Mouse (Mus musculus): ENCODE data around the gene Erbb4. TPM values are rescaled to one million over a fixed set of nuclear protein-coding genes. Genes with fewer than 3 reads are reported as not detected.

The Erbb4 gene
- total RNA-seq, 2 experiments from 2014 or later = 13.7 to 13.9 TPM

DNA sequence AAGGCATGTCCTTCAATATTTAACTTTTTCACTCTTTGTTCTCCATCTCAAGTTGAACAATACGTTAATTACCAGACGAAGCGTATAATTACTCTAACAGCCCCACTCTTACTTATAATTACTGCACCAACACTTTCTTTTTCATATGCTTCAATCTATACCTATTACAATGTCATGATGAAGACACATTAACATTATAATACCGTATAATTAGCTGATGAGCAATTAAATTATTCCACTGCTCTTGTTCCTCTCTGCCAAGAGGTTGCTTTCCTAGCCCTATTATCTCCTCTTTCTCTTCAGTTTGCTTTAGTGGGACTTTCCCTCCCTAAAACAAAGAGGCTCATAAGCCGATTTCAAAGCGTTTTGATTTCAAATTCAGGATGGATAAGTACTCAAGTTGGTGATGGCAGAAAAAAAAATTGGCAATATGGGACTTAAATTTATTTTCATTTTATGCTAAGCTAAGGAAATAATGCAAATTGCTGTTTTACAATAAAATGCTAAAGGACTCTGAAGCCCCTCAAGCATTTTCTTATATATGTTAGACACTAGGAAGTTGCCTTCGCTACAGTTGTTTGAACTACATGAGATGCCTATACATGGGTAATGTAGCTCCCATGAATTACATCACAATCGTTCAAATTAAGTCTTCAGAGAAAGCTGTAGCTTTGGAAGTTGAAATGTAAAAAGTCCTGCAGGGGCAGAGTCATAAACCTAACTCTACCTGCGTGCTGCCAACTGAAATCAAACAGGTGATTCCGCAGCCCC, 440.8 kb downstream of the Erbb4 start:
- DNase-seq = no peak
- intact Hi-C loops (cut with DNase I) = no loop called here

DNA sequence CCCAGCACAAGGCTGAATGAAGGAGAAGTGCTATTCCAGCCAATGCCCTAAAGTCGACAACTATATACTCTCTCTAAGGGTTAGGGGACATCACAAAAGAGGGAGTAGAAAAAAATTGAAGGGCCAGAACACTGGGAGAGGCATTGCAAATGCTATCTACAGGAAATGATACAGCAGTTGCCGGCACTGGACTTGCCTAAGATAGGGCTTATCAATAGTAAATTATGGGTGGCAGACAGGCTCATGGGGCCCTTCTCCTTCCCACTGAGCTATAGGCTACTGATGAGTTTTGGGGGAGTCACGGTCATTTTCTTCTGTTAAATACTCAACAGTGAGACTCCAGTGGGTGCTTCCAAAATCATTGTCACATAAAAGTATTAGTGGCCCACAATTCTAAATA, 517.4 kb downstream of the Erbb4 start:
- DNase-seq = no peak
- intact Hi-C loops (cut with DNase I) = no loop called here

DNA sequence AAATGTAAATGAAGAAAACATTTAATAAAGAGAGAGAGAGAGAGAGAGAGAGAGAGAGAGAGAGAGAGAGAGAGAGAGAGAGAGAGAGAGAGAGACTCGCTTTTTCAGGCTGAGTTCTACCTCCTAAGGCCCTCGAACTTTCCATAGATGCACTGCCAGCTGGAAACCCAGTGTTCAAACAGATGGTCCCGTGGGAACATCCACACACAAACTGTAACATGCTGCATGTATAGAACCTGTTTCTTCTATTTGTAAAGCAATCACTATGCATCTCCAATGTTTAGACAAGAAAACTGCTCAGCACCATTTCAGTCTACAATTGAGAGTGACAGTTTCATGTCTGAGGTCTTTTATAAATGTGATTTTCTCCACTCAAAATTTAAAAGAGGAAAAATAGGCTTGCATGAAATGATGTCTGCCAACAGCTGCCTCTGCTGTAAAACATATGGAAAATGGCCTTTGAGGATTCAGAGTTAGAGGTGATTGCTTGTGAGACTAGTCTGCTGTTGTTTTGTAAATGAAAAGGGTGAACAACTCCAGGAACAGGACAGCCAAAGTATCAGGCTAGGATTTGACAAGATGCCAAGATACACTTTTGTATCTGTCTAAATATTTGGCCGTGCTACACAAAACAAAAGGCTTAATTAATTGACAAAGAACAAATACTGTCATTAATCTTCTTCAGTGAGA, 533.9 kb downstream of the Erbb4 start:
- no peak for DNase-seq
- intact Hi-C loops (cut with DNase I) = no loop called here

DNA sequence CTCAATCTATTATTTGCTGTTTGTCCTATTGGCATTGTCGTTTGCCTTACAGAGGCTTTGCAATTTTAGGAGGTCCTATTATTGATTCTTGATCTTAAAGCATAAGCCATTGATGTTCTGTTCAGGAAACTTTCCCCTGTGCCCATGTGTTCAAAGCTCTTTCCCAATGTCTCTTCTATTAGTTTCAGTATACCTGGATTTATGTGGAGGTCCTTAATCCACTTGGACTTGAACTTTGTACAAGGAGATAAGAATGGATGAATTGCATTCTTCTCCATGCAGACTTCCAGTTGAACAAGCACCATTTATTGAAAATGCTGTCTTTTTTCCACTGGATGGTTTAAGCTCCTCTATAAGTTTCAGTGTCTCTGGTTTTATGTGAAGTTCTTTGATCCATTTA, 536.9 kb downstream of the Erbb4 start:
- no peak for DNase-seq
- intact Hi-C loops (cut with DNase I) = no loop called here

DNA sequence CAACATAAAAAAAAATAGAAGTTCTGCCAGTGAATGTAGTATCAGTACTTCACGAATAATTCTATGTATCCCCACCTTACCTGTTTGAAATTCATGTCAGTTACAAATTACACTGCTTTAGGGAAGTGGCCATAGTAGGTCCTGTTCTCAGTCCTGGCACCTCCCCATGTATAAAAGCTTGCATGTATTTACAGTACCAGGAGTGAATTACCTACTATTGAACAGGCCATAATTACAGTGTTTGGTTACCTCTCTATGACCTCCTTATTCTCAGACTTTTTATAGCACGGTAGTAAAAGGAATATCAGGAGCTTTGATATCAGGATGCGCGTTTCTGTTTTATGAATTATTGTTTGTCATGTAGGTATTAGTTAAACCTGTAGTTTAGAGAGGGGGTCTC, 564.9 kb downstream of the Erbb4 start:
- no peak for DNase-seq
- intact Hi-C loops (cut with DNase I) = no loop called here

DNA sequence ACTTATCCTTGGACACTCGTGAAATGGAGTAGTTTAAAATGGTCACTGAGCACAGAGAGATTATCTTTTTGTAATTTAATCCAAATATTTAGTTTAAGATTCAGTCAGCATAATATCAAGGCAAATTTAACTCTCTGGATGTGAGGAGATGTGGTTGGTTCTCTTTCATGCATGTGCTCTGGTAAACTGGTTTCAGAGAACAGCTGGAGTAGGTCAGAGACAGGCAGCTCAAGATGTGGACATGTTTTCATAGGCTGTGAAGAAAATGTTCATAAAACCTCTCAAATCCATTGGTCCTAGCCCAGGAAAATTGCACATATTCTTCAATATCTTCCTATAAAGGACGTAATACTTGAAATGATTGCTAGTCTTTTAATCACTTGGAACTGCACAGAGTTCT, 590.0 kb downstream of the Erbb4 start:
- intact Hi-C loops (cut with DNase I) = no loop called here

GRCm38 (mm10) chr1:68503873-68504272, 604.0 kb downstream of the Erbb4 start:
- no peak for DNase-seq
- intact Hi-C loops (cut with DNase I) = loop anchor here (5.0 kb wide), 1 partner anchor 603 kb away; the partner anchor contains the start of gene Erbb4

More for the DNA sequence above, 590.0 kb downstream of the Erbb4 start:
- DNase-seq = no peak

GRCm38 (mm10) chr1:68501561-68501960, 606.3 kb downstream of the Erbb4 start:
- intact Hi-C loops (cut with DNase I) = loop anchor here (5.0 kb wide), 1 partner anchor 606 kb away; the partner anchor contains the start of gene Erbb4
- DNase-seq = no peak

GRCm38 (mm10) chr1:68466390-68466960, 641.4 kb downstream of the Erbb4 start:
- intact Hi-C loops (cut with DNase I) = no loop called here
- no peak for DNase-seq

DNA sequence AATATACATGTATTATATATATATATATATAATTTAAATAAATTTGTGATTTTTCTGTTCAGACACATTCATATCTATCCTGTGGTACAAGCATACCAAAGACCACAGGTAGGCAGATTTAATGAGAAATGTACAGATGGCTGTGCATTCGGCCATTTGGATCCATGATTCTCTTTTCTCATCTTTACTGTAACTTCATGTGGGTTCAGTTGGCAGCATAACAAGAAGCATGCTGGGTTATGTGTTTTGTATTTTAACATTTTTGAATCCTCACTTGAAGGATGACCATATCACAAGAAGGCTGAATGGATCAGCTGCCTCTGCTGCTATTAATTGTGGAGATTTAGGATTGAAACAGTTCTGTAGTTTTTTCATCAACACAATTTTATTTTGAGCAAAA, 656.6 kb downstream of the Erbb4 start:
- no peak for DNase-seq
- intact Hi-C loops (cut with DNase I) = no loop called here

DNA sequence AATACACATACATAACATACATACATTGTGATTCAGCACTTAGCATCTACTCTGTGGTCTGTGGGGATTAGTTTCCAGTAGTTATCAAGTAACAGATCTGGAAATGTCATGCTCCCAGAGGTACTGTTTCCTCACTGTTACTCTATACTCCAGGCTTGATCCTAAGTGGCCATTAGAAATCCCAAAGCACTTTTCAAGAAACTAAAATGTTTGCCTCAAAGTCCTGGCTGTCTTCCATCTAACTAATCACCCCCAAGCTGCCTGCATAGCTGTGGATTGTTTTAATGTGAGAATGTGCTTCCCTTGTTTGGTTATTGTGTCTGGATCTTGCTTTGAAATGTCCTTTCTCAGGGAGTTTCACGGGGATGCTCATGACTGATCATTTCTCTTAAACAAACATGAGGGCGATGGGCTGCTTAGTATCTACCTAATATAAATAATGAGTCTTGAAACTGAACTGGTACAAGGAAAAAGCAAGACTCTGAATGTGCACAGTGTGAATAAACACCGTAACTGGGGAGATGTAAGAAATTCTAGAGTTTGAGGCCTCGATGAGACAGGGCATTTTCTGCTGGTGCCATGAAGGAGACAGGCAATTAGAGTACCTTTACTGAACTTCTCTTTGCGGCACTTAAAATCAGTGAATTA, 683.4 kb downstream of the Erbb4 start:
- intact Hi-C loops (cut with DNase I) = no loop called here
- no peak for DNase-seq

GRCm38 (mm10) chr1:68401204-68401603, 706.7 kb downstream of the Erbb4 start:
- intact Hi-C loops (cut with DNase I) = no loop called here
- no peak for DNase-seq

DNA sequence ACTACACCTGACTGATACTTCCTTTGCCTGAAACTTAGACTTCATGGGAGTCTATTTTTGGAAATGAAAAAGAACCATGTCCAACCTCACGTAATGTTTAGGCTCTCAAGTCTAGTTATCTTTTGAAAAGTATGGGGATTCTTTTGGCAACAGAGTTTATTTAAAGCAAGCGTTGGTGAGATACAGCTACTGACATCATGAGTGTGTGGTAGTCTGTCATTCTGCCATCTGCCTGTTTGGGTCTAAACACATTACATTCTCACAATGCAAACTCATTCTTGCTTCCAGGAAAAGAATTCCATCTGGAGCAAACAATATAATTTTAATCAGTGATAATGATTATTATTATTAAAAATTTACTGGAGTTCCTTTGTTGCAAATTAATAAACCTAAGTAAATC, 736.3 kb downstream of the Erbb4 start:
- intact Hi-C loops (cut with DNase I) = no loop called here
- no peak for DNase-seq

GRCm38 (mm10) chr1:68333714-68334113, 774.1 kb downstream of the Erbb4 start:
- intact Hi-C loops (cut with DNase I) = no loop called here
- DNase-seq = no peak

GRCm38 (mm10) chr1:68305813-68306212, 802.0 kb downstream of the Erbb4 start:
- no peak for DNase-seq
- intact Hi-C loops (cut with DNase I) = no loop called here

- intact Hi-C loops (cut with DNase I) = no loop called here
- no peak for DNase-seq
Observed at GRCm38 (mm10) chr1:68284443-68284842, 823.4 kb downstream of the Erbb4 start.

DNA sequence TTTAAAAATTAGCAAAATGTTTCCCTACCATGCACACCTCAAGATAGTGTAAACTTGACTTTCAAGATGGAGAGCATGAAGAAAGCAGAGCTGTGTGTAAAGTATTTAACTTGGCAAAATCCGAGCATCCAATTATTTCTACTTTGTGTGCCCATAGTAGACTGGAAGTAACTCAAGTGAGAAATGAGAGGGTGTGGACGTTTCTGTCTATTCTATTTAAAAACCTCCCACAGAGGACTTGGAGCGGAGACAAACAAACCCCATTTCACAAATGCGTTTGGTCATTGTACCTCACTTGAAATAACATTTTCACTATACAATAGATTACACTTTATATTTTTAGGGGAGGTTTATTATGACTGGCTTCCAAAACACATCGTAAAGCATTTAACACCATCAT, 832.0 kb downstream of the Erbb4 start:
- intact Hi-C loops (cut with DNase I) = no loop called here
- DNase-seq = no peak

- intact Hi-C loops (cut with DNase I) = no loop called here
Observed at GRCm38 (mm10) chr1:68178580-68178979, 929.3 kb downstream of the Erbb4 start.

DNA sequence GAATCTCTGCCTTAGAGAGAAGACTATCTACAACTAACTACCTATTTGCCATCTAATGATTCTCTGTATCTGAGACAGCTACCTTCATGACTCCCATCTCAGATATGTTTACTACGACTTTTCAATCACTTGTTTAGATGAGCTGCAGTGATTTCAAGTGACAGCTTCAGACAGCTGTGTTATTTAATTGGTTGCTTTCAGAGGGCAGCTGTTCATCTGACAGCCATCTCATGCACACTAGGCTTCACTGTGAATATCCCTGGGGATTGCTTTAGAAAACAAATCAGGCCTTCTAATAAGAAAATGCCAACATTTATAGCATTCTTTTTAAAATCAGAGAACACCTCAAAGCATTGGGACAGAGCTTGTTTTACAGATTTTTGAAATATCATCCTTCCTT, 952.6 kb downstream of the Erbb4 start:
- intact Hi-C loops (cut with DNase I) = no loop called here
- no peak for DNase-seq

More at GRCm38 (mm10) chr1:68178580-68178979, 929.3 kb downstream of the Erbb4 start:
- DNase-seq = no peak

DNA sequence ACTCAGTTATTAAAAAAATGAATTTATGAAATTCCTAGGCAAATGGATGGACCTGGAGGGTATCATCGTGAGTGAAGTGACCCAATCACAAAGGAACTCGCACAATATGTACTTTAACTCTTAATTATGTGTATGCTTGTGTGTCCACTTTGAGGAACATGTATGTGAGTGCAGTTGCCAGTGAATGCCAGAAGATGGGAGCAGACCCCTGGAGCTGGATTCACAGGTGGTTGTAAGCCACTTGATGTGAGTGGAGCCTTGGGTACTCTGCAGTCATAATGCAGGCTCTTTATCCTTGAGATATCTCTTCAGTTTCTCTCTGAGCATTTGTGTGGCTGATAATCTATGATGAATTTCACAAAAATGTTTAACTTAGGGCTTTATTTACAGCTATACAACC, 957.3 kb downstream of the Erbb4 start:
- intact Hi-C loops (cut with DNase I) = no loop called here
- no peak for DNase-seq

Data from heart, postnatal 36 days (tissue).